Mouse (Mus musculus): ENCODE measurements around the gene Dnah17. TPM values are rescaled to one million over a fixed set of nuclear protein-coding genes. Genes with fewer than 3 reads are reported as not detected.

Dnah17 gene
- total and polyA plus RNA-seq, 3 experiments, result 0.08 to 0.26 (median 0.11) TPM

GRCm38 (mm10) chr11:118095004-118095403 lies 35.4 kb downstream of the Dnah17 start:
- Histone ChIP-seq H3K9ac (ENCODE audit: low read depth, low read length) (no peak overlapping the region), H3K4me3 (no peak overlapping the region), H3K79me2 (replicated peaks; ENCODE audit: control insufficient read depth, insufficient read depth, low read length) (no peaks in the 10 kb centered on the region), H3K4me1 (ENCODE audit: control insufficient read depth, insufficient read depth, low read length) (no peaks in the 10 kb centered on the region), H3K27me3 (ENCODE audit: control insufficient read depth, insufficient read depth, low read length) (no peaks in the 10 kb centered on the region), H3K27ac (no peak overlapping the region), H3K36me3 (ENCODE audit: control insufficient read depth, insufficient read depth, low read length) (no peaks in the 10 kb centered on the region)
- WGBS, result 65% methylated on average over 9 of the region's 9 CpGs
- TF ChIP-seq EP300 (IDR thresholded peaks at IDR 0.05; ENCODE audit: insufficient read depth, low read depth, low read length), result no peak
- no peak for TF ChIP-seq POLR2A (IDR thresholded peaks at IDR 0.05; ENCODE audit: insufficient read depth, low read depth, low read length)
- TF ChIP-seq CTCF (IDR thresholded peaks at IDR 0.05), result no peak
- DNase-seq, result no peak
- intact Hi-C loops (cut with DNase I), result no loop called here

GRCm38 (mm10) chr11:118091002-118091670 lies 39.3 kb downstream of the Dnah17 start:
- Histone ChIP-seq H3K9ac (ENCODE audit: low read depth, low read length) (no peak overlapping the region), H3K79me2 (replicated peaks; ENCODE audit: control insufficient read depth, insufficient read depth, low read length) (no peaks in the 10 kb centered on the region), H3K36me3 (ENCODE audit: control insufficient read depth, insufficient read depth, low read length) (no peaks in the 10 kb centered on the region), H3K27me3 (ENCODE audit: control insufficient read depth, insufficient read depth, low read length) (no peaks in the 10 kb centered on the region), H3K4me1 (ENCODE audit: control insufficient read depth, insufficient read depth, low read length) (no peaks in the 10 kb centered on the region), H3K4me3 (no peak overlapping the region), H3K27ac (no peak overlapping the region)
- intact Hi-C loops (cut with DNase I), result no loop called here
- DNase-seq, result no peak
- TF ChIP-seq CTCF (IDR thresholded peaks at IDR 0.05) (peak; percentile 55), EP300 (IDR thresholded peaks at IDR 0.05; ENCODE audit: insufficient read depth, low read depth, low read length) (no peak)
- WGBS, result 88% methylated on average over 23 of the region's 23 CpGs

GRCm38 (mm10) chr11:118088896-118089295 lies 41.5 kb downstream of the Dnah17 start:
- no peak overlapping the region for H3K4me3 ChIP-seq
- intact Hi-C loops (cut with DNase I), result no loop called here
- H3K79me2 ChIP-seq (replicated peaks; ENCODE audit: control insufficient read depth, insufficient read depth, low read length), result no peaks in the 10 kb centered on the region
- H3K9ac ChIP-seq (ENCODE audit: low read depth, low read length), result no peak overlapping the region
- TF ChIP-seq CTCF (IDR thresholded peaks at IDR 0.05) (no peak), EP300 (IDR thresholded peaks at IDR 0.05; ENCODE audit: insufficient read depth, low read depth, low read length) (no peak), POLR2A (IDR thresholded peaks at IDR 0.05; ENCODE audit: insufficient read depth, low read depth, low read length) (no peak)
- peak in 1 of 2 experiments; percentile 15 for DNase-seq
- H3K4me1 ChIP-seq (ENCODE audit: control insufficient read depth, insufficient read depth, low read length), result no peaks in the 10 kb centered on the region; the same call in 1 of the 2 replicates
- H3K27me3 ChIP-seq (ENCODE audit: control insufficient read depth, insufficient read depth, low read length), result no peaks in the 10 kb centered on the region
- no peak overlapping the region for H3K27ac ChIP-seq
- no peaks in the 10 kb centered on the region for H3K36me3 ChIP-seq (ENCODE audit: control insufficient read depth, insufficient read depth, low read length)
- WGBS, result 65% methylated on average over 19 of the region's 19 CpGs

- WGBS, result 80% methylated on average over 8 of the region's 8 CpGs
- Histone ChIP-seq H3K4me3 (no peak overlapping the region), H3K9ac (ENCODE audit: low read depth, low read length) (no peak overlapping the region)
Observed at GRCm38 (mm10) chr11:118085961-118086360, 44.5 kb downstream of the Dnah17 start.

GRCm38 (mm10) chr11:118085176-118085575 lies 45.3 kb downstream of the Dnah17 start:
- DNase-seq, result no peak
- intact Hi-C loops (cut with DNase I), result no loop called here
- no peaks in the 10 kb centered on the region for H3K27me3 ChIP-seq (ENCODE audit: control insufficient read depth, insufficient read depth, low read length)
- no peaks in the 10 kb centered on the region for H3K79me2 ChIP-seq (replicated peaks; ENCODE audit: control insufficient read depth, insufficient read depth, low read length)
- TF ChIP-seq EP300 (IDR thresholded peaks at IDR 0.05; ENCODE audit: insufficient read depth, low read depth, low read length) (no peak), CTCF (IDR thresholded peaks at IDR 0.05) (no peak), POLR2A (IDR thresholded peaks at IDR 0.05; ENCODE audit: insufficient read depth, low read depth, low read length) (no peak)
- H3K36me3 ChIP-seq (ENCODE audit: control insufficient read depth, insufficient read depth, low read length), result no peaks in the 10 kb centered on the region
- WGBS, result 16% methylated on average over 4 of the region's 4 CpGs
- no peak overlapping the region for H3K9ac ChIP-seq (ENCODE audit: low read depth, low read length)
- no peak overlapping the region for H3K4me3 ChIP-seq
- H3K4me1 ChIP-seq (ENCODE audit: control insufficient read depth, insufficient read depth, low read length), result no peaks in the 10 kb centered on the region; the same call in 1 of the 2 replicates
- H3K27ac ChIP-seq, result no peak overlapping the region

More at GRCm38 (mm10) chr11:118085961-118086360, 44.5 kb downstream of the Dnah17 start:
- intact Hi-C loops (cut with DNase I), result no loop called here
- Histone ChIP-seq H3K27ac (no peak overlapping the region), H3K4me1 (ENCODE audit: control insufficient read depth, insufficient read depth, low read length) (no peaks in the 10 kb centered on the region; the same call in 1 of the 2 replicates), H3K36me3 (ENCODE audit: control insufficient read depth, insufficient read depth, low read length) (no peaks in the 10 kb centered on the region), H3K79me2 (replicated peaks; ENCODE audit: control insufficient read depth, insufficient read depth, low read length) (no peaks in the 10 kb centered on the region), H3K27me3 (ENCODE audit: control insufficient read depth, insufficient read depth, low read length) (no peaks in the 10 kb centered on the region)
- no peak for DNase-seq
- no peak for TF ChIP-seq EP300 (IDR thresholded peaks at IDR 0.05; ENCODE audit: insufficient read depth, low read depth, low read length)
- TF ChIP-seq POLR2A (IDR thresholded peaks at IDR 0.05; ENCODE audit: insufficient read depth, low read depth, low read length), result no peak
- no peak for TF ChIP-seq CTCF (IDR thresholded peaks at IDR 0.05)

- Histone ChIP-seq H3K4me1 (ENCODE audit: control insufficient read depth, insufficient read depth, low read length) (no peaks in the 10 kb centered on the region; the same call in 1 of the 2 replicates), H3K9ac (ENCODE audit: low read depth, low read length) (no peak overlapping the region), H3K27me3 (ENCODE audit: control insufficient read depth, insufficient read depth, low read length) (no peaks in the 10 kb centered on the region), H3K36me3 (ENCODE audit: control insufficient read depth, insufficient read depth, low read length) (no peaks in the 10 kb centered on the region), H3K27ac (no peak overlapping the region), H3K79me2 (replicated peaks; ENCODE audit: control insufficient read depth, insufficient read depth, low read length) (no peaks in the 10 kb centered on the region), H3K4me3 (no peak overlapping the region)
- DNase-seq, result no peak
- 76% methylated on average over 3 of the region's 3 CpGs for WGBS
- intact Hi-C loops (cut with DNase I), result loop anchor here (1.0 to 5.0 kb wide), 2 partner anchors 136 to 183 kb away; no protein-coding TSS in a partner anchor
- TF ChIP-seq POLR2A (IDR thresholded peaks at IDR 0.05; ENCODE audit: insufficient read depth, low read depth, low read length), result no peak
- TF ChIP-seq EP300 (IDR thresholded peaks at IDR 0.05; ENCODE audit: insufficient read depth, low read depth, low read length), result no peak
- no peak for TF ChIP-seq CTCF (IDR thresholded peaks at IDR 0.05)
Observed at GRCm38 (mm10) chr11:118084266-118084665, 46.2 kb downstream of the Dnah17 start.

All from heart, adult 2 months (tissue).